Mouse (Mus musculus) retina, embryonic 14.5 days (tissue): ENCODE data around the gene Wdr90.
"Not testable (repeated sequence)": the region's sequence is repeated elsewhere in the genome, so short reads cannot be mapped to it uniquely, and the experiment has no call there.

Experiments
- DNase-seq: peaks from one replicate; pipeline ENCODE4 v3.0.0-alpha.2; 2015; ENCODE audit warnings: low spot score

Gene Wdr90

DNA sequence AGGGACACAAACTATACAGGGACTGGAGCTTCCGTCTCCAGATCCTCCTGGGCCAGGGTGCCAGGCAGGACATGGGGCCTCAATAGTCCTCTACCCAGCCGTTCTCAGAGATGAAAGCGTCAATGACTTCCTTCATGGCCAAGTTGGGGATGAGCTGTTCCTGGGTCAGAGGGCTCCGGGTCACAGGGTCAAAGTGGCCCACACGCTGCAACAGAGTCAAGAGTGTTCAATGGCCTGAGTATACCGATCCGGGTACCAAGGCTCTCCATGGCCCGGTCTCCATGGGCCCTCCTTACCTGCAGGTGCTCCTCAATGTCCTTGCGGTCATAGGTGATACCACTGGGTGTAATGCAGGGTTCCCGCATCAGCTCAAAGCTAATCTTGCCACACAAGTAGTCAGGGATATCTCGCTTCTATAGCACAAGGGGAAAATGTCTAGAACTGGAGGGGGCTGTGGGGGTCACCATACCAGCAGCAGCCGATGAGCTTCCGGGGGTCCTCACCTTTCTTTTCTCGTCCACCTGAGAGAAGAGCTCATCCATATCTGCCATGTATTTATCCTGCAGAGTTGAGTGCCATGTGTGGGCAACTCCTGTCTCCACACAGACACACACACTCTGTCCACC lies 30.4 kb downstream of the Wdr90 start:
- DNase-seq = no peak

DNA sequence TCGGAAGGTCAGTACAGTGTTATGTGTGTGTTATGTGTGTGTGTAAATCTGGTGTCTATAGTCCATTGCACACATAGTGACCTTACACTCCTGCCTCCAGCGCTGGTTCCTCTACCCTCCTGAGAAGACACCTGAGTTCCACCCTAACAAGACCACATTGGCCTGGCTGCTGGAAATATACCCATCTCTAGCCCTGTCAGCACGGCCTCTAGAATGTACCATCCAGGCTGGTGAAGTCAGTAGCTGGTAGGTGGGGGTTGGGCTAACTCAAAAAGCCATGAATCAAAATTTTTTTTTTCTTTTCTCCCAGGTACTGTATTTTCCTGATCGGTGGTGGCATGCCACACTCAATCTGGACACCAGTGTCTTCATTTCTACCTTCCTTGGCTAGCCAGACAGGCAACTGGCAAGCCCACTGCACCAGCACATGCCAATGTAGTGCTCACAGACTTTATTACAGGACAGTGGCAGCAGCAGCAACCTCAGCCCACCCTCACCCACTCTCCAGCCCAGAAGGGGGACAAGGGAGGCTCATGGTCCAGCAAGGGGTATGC lies 31.0 kb downstream of the Wdr90 start:
- no peak for DNase-seq

DNA sequence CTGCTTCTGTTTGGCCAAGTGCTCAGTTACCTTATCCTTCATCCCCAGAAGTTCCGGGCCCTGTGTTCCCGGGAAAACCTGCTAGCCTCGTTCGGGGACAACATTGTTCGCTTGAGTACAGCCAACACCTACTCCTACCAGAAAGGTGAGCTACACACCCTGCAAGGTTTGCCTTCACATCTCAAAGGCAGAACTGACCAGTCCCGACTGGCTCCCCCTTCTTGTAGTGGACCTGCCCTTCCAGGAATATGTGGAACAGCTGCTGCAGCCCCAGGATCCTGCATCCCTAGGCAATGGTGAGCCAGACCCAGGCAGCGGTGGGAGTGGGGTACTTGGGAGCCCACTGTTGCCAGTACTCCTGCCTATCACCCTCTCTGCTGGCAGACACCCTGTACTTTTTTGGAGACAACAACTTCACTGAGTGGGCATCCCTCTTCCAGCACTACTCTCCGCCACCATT lies 31.7 kb downstream of the Wdr90 start:
- no peak for DNase-seq

DNA sequence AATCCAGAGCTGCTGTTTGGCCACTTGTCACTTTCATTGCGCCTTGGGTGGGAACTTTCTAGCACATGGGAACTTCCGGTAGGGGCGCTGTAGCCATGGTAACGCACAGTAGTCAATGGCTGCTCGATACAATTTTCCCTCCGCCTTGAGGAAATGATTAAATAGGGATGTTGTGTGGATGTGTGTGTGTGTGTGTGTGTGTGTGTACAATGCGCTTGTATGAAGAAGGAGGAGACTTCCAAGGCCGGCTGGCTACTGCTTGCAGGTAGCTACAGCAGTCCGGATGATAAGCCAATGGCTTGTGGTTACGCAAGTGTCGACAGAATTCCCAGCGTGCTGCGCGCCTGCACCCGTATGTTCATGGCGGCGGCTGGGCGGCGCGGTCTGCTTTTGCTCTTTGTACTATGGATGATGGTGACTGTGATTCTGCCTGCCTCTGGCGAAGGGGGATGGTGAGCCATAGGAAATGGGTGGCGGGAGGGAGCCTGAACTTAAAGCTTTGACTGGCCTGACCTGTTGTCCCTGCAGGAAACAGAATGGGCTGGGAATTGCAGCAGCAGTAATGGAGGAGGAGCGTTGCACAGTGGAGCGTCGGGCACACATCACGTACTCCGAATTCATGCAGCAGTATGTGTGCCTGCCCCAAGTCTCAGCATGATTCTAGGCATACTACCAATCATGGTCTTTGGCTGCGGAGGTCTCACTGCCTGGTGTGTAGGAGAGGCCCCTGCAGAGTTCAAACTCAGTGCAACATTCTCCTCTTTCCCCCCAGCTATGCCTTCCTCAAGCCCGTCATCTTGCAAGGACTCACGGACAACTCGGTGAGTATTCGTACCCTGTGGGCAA lies 32.4 kb downstream of the Wdr90 start, which contains the start of gene Jmjd8:
Gene Jmjd8 (plus strand): TSS at position 156 of the 846 bp plus-strand sequence.
- DNase-seq = peak; percentile 85

DNA sequence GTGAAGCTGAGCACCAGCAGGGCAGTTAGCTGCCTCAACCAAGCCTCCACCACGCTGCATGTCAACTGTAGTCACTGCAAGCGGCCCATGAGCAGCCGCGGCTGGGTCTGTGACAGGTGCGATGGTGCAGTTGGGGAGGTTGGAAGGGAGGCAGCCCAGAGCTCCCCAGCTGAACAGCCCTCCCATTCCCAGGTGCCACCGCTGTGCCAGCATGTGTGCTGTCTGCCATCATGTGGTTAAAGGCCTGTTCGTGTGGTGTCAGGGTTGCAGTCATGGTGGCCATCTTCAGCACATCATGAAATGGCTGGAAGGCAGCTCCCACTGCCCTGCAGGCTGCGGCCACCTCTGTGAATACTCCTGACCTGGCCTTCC lies 33.1 kb downstream of the Wdr90 start:
- no peak for DNase-seq

DNA sequence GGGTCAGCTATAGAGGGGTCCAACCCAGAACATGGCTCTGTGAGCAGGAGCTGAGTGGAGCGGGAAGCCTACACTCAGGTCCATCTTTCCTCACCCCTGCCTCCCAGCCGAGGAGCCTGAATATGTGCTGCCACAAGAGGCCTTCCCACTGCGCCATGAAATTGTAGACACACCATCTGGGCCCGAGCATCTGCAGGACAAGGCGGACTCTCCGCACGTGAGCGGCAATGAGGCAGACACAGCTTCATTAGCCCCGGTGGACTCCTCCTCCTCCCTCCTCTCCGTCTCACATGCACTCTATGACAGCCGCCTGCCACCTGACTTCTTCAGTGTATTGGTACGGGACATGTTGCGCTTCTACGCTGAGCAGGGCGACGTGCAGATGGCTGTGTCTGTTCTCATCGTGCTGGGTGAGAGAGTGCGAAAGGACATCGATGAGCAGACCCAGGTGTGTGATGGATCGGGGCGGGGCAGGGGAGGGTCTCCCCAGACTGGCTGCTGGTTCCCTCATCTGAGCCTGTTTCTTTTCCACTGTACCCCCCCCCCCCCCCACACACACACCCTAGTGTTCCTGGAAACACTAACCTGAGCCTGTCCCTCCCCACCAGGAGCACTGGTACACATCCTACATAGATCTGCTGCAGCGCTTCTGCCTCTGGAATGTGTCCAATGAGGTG lies 33.6 kb downstream of the Wdr90 start:
- no peak for DNase-seq

DNA sequence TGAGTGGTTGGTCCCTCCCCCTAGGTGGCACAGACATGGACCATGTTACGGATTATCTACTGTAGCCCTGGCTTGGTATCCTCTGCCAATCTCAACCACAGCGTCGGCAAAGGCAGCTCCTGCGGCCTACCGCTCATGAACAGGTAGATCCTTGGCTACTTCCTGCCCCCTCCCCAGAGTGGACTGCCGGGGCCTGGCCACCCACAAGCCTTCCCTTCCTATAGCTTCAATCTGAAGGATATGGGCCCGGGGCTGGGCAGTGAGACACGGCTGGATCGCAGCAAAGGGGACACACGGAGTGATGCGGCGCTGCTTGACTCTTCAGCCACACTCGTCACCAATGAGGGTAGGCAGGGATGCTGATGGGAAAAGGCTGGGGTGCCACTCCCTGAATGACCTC lies 34.3 kb downstream of the Wdr90 start:
- no peak for DNase-seq

DNA sequence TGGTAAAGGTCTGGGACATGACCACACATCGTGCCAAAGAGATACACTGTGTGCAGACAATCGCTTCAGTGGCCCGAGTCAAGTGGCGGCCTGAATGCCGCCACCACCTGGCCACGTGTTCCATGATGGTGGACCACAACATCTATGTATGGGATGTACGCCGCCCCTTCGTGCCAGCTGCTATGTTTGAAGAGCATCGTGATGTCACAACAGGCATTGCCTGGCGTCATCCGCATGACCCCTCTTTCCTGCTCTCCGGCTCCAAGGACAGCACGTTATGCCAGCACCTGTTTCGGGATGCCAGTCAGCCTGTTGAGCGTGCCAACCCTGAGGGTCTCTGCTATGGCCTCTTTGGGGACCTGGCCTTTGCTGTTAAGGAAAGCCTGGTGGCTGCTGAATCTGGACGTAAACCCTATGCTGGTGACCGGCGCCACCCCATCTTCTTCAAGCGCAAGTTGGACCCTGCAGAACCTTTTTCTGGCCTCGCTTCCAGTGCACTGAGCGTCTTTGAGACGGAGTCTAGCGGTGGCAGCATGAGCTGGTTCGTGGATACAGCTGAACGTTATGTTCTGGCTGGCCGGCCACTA lies 35.2 kb downstream of the Wdr90 start:
- no peak for DNase-seq

DNA sequence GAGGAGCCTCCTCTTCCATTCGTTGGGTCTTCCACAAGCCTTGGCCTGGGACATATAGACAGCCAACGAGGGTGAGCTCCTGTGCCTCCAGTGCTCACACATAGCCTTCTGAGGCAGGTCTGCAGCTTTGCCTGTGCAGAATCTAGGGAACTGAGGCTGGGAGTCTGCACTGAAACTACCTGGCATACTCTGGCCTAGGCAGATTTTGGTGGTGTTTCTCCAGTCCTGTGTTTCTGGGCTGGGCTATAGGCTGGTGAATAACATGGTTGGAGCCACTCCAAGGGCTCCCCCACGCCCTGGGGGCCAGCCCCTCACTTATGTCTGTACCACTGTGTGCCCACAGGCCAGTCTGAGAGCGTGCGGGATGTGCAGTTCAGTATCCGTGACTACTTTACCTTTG lies 36.0 kb downstream of the Wdr90 start:
- no peak for DNase-seq

DNA sequence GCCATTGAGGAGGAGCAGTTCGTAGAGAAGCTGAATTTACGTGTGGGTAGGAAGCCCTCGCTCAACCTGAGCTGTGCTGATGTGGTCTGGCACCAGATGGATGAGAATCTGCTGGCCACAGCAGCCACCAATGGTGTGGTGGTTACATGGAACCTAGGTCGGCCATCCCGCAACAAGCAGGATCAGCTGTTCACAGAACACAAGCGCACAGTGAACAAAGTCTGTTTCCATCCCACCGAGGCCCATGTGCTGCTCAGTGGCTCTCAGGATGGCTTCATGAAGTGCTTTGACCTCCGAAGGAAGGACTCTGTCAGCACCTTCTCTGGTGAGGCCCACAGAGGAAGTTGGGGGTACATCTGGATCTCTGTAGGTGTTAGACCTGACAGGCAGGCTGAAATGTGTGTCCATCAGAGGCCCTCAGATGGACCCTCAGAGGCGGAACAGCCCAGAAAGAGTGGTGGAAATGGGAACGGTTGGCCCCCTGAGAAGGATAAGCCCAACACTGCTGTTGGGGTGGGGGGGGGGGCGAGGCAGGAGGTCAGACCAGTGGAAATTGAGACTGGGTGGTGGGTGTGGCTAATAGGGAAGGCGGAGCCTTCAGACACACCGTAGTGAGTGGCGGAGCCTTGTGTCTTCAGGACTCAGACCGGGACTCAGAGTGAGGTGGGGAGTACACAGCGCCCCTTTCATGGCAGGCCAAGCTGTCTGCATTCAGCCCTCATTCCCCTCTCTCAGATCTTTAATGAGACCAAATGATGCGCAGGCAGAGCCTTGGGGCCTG lies 36.7 kb downstream of the Wdr90 start:
- no peak for DNase-seq

DNA sequence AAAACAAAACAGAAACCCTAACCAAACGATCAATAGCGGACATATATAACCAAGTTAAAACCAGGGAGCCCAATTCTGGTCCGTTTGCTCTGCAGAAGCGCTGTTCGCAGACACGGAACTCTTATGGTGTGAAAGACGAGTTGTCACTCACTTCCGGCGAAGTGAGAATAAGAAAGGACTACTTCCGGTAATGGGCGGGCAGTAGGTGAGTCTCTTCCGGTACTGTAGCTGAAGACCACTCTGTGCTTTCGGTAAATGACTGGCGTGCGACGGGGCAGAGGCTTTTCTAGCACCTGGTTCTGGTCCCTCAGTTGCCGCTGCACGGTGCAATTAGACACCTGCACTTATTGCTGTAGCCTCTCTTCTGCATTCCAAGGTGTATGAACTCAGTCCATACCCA lies 37.8 kb downstream of the Wdr90 start, which contains the start of gene Wdr24:
Gene Wdr24 (plus strand): TSS at position 176 of the 400 bp plus-strand sequence.
- peak; percentile 93 for DNase-seq

DNA sequence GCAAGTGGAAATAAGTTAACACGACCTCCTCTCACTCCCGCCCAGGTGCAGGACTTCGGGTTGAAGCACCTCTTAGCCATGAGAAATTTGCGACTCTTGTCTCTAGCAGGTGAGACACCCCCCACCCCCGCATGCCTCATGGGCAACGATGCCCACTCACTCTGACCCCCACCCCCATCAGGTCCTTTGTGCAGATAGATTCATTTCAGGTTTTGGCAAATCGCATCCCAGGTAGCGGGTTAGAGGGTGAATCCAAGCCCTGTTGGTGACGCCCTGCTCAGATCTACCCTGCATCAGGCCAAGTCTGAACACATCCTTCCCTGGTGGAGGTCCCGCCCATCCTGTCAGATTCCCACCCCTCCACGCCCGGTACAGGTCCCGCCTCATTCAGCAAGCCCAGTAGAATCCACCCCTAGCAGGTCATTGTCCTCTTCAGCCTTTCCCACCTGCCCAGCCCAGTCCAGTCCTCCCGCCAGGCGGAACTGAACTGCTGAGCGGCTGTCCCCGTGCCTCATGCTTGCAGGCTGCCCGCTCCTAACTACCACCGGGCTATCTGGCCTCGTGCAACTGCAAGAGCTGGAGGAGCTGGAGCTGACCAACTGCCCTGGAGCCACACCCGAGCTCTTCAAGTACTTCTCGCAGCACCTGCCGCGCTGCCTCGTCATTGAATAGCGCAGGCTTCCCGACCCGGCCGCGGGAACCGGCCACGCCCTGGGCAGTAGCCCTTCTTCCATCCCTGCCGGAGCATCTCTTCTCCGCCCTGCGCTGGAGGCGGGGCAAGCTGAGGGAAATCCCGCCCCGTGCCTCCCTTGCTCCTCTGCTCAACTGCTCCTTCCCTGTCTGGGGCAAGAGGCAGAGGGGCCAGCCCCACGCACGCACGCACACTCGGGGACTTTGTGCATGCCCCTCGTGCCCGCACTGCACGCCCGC lies 42.2 kb downstream of the Wdr90 start:
- DNase-seq = peak; percentile 22

DNA sequence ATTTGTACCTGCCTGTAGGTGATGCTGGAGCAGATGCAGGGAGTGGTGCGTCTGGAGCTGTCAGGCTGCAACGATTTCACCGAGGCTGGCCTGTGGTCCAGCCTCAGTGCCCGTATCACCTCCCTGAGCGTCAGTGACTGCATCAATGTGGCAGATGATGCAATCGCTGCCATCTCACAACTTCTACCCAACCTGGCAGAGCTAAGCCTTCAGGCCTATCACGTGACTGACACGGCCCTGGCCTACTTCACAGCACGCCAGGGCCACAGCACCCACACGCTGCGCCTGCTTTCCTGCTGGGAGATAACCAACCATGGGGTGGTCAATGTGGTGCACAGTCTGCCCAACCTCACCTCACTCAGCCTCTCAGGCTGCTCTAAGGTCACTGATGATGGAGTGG lies 43.6 kb downstream of the Wdr90 start:
- no peak for DNase-seq

DNA sequence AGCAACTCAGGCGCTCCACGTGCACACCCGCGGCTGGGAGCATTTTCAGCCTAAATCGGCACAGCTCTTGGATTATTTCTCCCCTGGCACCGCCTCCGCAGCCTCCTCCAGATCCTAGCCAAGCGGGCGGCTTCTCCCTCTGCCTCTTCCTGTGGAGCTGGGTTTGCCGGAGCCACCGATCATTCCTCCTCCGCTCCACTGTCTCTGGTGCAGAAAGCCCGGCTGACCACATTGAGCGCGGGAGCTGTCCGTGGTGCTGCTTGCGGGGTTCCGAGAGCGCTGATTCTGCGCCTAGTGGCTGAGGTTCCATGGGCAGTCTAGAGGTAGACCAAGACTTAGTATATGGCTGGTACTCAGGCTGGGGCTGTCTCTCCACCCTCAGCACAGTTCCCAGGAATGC lies 47.8 kb downstream of the Wdr90 start:
- peak; percentile 90 for DNase-seq

DNA sequence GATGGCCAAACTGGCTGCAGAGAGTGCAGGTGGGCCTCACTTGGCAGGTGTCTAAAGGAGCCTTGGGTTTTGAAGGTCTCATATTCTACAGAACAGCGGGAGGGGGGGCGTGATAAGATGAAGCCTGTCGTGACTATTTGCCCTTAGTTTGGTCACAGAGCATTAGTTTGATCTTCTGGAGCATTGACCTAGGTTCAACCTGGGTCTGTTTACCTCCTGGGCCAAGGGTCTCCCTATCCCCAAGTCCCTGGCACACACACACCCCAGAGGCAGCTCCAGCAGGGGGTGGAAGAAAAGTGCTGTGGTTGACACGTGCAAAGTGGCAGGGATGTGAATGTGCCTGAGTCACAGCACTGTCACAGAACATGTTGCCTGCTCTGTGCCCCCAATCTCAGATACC lies 50.4 kb downstream of the Wdr90 start:
- no peak for DNase-seq

DNA sequence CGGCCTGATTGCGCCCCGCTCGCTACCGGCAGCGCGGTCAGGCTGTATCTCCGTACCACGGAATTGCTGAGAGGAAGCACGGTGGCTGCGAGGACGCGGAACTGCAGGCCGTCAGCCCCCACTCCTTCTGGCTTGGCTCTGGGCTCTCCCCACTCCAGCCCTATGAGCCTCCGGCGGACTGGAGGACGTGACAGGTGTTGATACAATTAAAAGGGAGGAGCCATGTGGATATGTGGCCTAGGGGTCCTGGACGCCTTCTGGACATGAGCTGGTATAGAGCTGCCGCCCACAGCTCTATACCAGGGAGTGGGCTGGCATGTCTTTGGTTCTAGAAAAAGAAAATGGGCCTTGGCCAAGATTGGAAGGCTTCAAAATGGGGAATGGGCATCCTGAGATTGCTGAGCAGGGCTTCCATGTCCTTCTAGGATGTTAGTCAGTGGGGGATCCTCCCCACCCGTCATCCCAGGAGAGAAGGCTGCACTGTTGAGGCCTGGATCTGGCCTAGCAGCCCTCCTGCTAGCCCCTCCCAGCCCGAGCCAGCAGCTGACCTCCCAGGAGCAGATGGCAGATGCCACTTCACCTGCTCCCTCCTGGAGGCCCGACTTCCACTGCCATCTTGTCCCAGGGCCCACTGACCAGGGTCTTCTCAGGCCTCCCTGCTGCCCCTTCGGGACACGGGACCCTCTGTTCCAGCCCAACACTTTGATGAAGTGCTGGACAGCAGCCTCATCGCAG lies 51.5 kb downstream of the Wdr90 start:
- DNase-seq = no peak

DNA sequence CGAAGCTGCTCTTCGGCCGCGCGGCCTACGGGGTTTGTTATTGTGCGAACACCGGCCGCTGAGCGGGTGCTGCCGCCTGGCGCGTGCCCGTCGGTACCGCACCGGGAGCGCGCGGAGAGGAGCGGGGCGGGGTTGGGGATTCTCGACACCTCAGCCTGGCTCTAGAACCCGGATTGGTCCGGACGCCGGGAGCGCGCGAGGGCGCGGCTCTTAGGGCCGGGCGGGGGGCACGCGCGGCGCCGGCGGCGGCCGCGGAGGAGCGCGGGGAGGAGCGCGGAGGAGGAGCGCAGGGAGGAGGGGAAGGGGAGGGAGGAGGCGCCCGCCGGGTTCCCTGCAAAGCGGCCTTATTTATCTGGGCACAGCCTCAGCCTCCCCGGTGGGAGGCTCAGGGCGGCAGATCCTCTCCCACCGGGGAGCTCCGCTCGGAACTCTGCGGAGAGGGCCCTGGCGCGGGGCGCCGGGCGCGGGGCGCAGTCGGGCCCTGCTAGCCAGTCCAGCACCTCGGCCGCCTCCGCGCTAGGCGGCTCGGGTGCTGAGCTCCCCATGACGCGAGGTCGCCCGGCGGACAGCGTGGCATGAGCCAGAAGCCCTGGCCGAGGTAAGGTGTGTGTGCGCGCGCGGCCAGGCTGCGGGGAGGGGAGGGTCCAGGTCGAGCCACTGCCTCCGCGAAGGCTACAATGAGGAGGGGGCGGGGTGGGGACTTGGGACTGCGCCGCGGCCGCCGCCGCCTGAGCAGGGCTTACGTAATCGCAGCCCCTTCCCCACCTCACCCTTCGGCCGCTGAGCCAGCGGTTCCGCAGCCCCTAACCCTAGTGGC lies 52.3 kb downstream of the Wdr90 start, which contains the start of gene Fbxl16:
Gene Fbxl16 (plus strand): TSS at position 297 of the 817 bp plus-strand sequence.
- DNase-seq = peak; percentile 91

DNA sequence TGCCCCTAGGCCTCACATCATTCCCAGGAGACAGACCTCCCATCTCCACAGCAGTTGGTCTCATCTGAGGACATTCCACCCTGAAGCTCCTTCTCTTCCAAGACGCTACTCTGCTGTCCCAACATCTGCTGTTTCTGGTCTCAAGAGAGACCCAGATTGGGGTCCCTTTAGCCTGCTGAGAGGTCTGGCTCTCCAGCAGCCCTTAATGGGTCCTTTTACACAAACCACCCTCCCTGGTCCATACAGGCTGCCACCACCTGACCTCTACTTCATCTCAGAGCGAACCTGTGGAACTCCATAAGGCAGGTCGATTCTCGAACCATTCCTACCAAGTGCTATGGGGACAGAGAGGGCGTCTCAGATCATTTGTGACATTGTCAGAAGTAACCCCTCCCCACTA lies 53.3 kb downstream of the Wdr90 start:
- DNase-seq = peak; percentile 32

DNA sequence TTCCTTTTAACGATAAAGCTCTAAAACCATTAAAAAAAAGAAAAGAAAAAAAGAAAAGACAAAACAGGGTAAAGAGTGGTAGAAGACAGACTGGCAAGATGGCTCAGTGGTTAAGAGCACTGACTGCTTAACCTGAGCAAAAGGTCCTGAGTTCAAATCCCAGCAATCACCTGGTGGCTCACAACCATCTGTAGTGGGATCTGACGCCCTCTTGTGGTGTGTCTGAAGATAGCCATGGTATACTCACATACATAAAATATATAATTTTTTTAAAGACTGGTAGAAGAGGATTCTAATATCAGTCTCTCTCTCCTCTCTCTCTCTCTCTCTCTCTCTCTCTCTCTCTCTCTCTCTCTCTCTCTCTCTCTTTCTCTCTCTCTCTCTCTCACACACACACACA lies 53.8 kb downstream of the Wdr90 start:
- DNase-seq = not testable (repeated sequence)
